Mouse (Mus musculus) spleen, postnatal 36 days (tissue): ENCODE data around the gene Atf2.
"Not testable (repeated sequence)": the region's sequence is repeated elsewhere in the genome, so short reads cannot be mapped to it uniquely, and the experiment has no call there.

Experiments
- DNase-seq, 2 experiments: peaks; one replicate each; pipeline ENCODE4 v3.0.0; 2022; ENCODE audit warnings: low spot score in 2 of 2, mixed read lengths in 1 of 2

Gene Atf2

GRCm38 (mm10) chr2:73892464-73893296, at the start of gene Atf2:
Gene Atf2 (minus strand): TSS chr2:73892639.
- DNase-seq = peak; percentile 100

GRCm38 (mm10) chr2:73941281-73941680, 48.8 kb upstream of the Atf2 start:
- no peak for DNase-seq

GRCm38 (mm10) chr2:73940471-73940870, 48.0 kb upstream of the Atf2 start:
- DNase-seq = no peak

- DNase-seq = no peak
Observed at GRCm38 (mm10) chr2:73938896-73939295, 46.5 kb upstream of the Atf2 start.

GRCm38 (mm10) chr2:73932676-73933313, 40.4 kb upstream of the Atf2 start:
- DNase-seq = no peak

GRCm38 (mm10) chr2:73927711-73928110, 35.3 kb upstream of the Atf2 start:
- no peak for DNase-seq

GRCm38 (mm10) chr2:73925539-73925938, 33.1 kb upstream of the Atf2 start:
- no peak for DNase-seq

GRCm38 (mm10) chr2:73925089-73925488, 32.6 kb upstream of the Atf2 start:
- no peak for DNase-seq

GRCm38 (mm10) chr2:73919642-73920041, 27.2 kb upstream of the Atf2 start:
- no peak for DNase-seq

GRCm38 (mm10) chr2:73912264-73912663, 19.8 kb upstream of the Atf2 start:
- peak; percentile 7 to 39 for DNase-seq

GRCm38 (mm10) chr2:73911175-73911700, 18.8 kb upstream of the Atf2 start, which contains the start of gene Atp5g3:
Gene Atp5g3 (minus strand): TSS chr2:73911326.
- DNase-seq = peak; percentile 91 to 92

GRCm38 (mm10) chr2:73910571-73911174, 18.2 kb upstream of the Atf2 start:
- peak; percentile 42 to 48 for DNase-seq

GRCm38 (mm10) chr2:73909116-73909515, 16.7 kb upstream of the Atf2 start:
- DNase-seq = no peak

- not testable (repeated sequence) for DNase-seq
Observed at GRCm38 (mm10) chr2:73904679-73905078, 12.2 kb upstream of the Atf2 start.

- DNase-seq = no peak
Observed at GRCm38 (mm10) chr2:73903536-73903935, 11.1 kb upstream of the Atf2 start.

GRCm38 (mm10) chr2:73902328-73902727, 9.9 kb upstream of the Atf2 start:
- DNase-seq = not testable (repeated sequence)

GRCm38 (mm10) chr2:73901169-73901568, 8.7 kb upstream of the Atf2 start:
- DNase-seq = no peak

- DNase-seq = no peak
Observed at GRCm38 (mm10) chr2:73900364-73900763, 7.9 kb upstream of the Atf2 start.

- not testable (repeated sequence) for DNase-seq
Observed at GRCm38 (mm10) chr2:73896919-73897318, 4.5 kb upstream of the Atf2 start.

GRCm38 (mm10) chr2:73893473-73894270, 1.2 kb upstream of the Atf2 start:
- no peak for DNase-seq

GRCm38 (mm10) chr2:73891701-73892463, 557 bp downstream of the Atf2 start:
- DNase-seq = peak in 1 of 2 experiments; percentile 37
